Mouse (Mus musculus) heart, postnatal 14 days (tissue): ENCODE data around the gene Phyhd1. TPM values are rescaled to one million over a fixed set of nuclear protein-coding genes. Genes with fewer than 3 reads are reported as not detected.

Experiments
- total RNA-seq, 2 experiments: library from RNA; stranded (reverse); gene quantifications; 2 replicates each; pipeline ENCODE4 v1.2.3; 2021

Gene Phyhd1
- total RNA-seq, 2 experiments from 2014 or later, result 50.1 to 66.9 TPM

Other genes starting within 250 kb of the Phyhd1 start
- 1 to 10 TPM; 7.2 TPM for gene Wdr34, start 217.3 kb upstream of the Phyhd1 start, total RNA-seq
- 10 to 100 TPM; 93.9 to 97.0 TPM for gene Set, start 208.8 kb upstream of the Phyhd1 start, total RNA-seq
- gene Pkn3, start 188.5 kb upstream of the Phyhd1 start, total RNA-seq, result 10 to 100 TPM; 10.3 to 12.2 TPM
- gene Zdhhc12, start 172.6 kb upstream of the Phyhd1 start, total RNA-seq, result 1 to 10 TPM; 5.2 to 5.6 TPM
- gene Zer1, start 141.6 kb upstream of the Phyhd1 start, total RNA-seq, result 10 to 100 TPM; 25.1 to 27.7 TPM
- gene Tbc1d13, start 132.5 kb upstream of the Phyhd1 start, total RNA-seq, result 10 to 100 TPM; 18.8 to 19.6 TPM
- 10 to 100 TPM; 74.1 to 78.0 TPM for gene Endog, start 94.7 kb upstream of the Phyhd1 start, total RNA-seq
- gene Spout1, start 87.7 kb upstream of the Phyhd1 start, total RNA-seq, result 1 to 10 TPM; 5.9 to 6.3 TPM
- 10 to 100 TPM; 48.4 to 49.2 TPM for gene Kyat1, start 60.4 kb upstream of the Phyhd1 start, total RNA-seq
- 10 to 100 TPM; 90.1 to 90.5 TPM for gene Lrrc8a, start 28.5 kb upstream of the Phyhd1 start, total RNA-seq
- gene Gm28035, start 25.6 kb upstream of the Phyhd1 start, total RNA-seq, result 1 to 10 TPM; 4.1 to 4.6 TPM
- 1 to 10 TPM in 1 of 2 experiments, not detected in 1; 2.2 TPM for gene Gm28038, start 14.8 kb downstream of the Phyhd1 start, total RNA-seq
- 10 to 100 TPM; 24.5 to 24.7 TPM for gene Dolk, start 20.1 kb downstream of the Phyhd1 start, total RNA-seq
- 10 to 100 TPM; 20.9 to 22.1 TPM for gene Nup188, start 20.2 kb downstream of the Phyhd1 start, total RNA-seq
- 10 to 100 TPM; 50.6 to 56.2 TPM for gene Sh3glb2, start 93.1 kb downstream of the Phyhd1 start, total RNA-seq
- gene Miga2, start 98.0 kb downstream of the Phyhd1 start, total RNA-seq, result 10 to 100 TPM; 74.7 to 80.0 TPM
- gene Dolpp1, start 126.1 kb downstream of the Phyhd1 start, total RNA-seq, result 10 to 100 TPM; 11.4 to 12.1 TPM
- 100 to 1,000 TPM; 441 to 477 TPM for gene Crat, start 149.6 kb downstream of the Phyhd1 start, total RNA-seq
- 100 to 1,000 TPM in 1 of 2 experiments, 10 to 100 TPM in 1; 99.1 to 109 TPM for gene Ptpa, start 149.8 kb downstream of the Phyhd1 start, total RNA-seq
- 1 to 10 TPM; 5.8 to 6.3 TPM for gene Ier5l, start 208.0 kb downstream of the Phyhd1 start, total RNA-seq